Mouse (Mus musculus) lung, postnatal 0 days (tissue): ENCODE data around the gene Mprip. TPM values are rescaled to one million over a fixed set of nuclear protein-coding genes. Genes with fewer than 3 reads are reported as not detected.
"Not testable (repeated sequence)": the region's sequence is repeated elsewhere in the genome, so short reads cannot be mapped to it uniquely, and the experiment has no call there.

ENCODE experiments used
- ATAC-seq: fragments of 200-750 bp; cut with Nextera tagmentation; 2 replicates; pipeline ENCODE4 v1.8.0; 2017; ENCODE audit warnings: moderate library complexity
- DNase-seq: peaks from one replicate; pipeline ENCODE4 v3.0.0-alpha.2; 2016; ENCODE audit warnings: low spot score
- H3K27ac ChIP-seq: fragments of 300-500 bp; sonication (generic); 2 replicates; pipeline ENCODE4 v1.5.1; 2014; ENCODE audit warnings: antibody characterized with exemption, mild to moderate bottlenecking, low read length, mixed read lengths
- H3K27me3 ChIP-seq: fragments of 300-500 bp; sonication (generic); replicated peaks from 2 replicates; pipeline ENCODE4 v1.6.1; 2014; ENCODE audit warnings: low read length, mixed read lengths; ENCODE audit not compliant: insufficient read depth
- H3K36me3 ChIP-seq: fragments of 300-500 bp; sonication (generic); 2 replicates; pipeline ENCODE4 v1.6.1; 2014; ENCODE audit warnings: low read length, mixed read lengths; ENCODE audit not compliant: insufficient read depth
- H3K4me1 ChIP-seq: fragments of 300-500 bp; sonication (generic); 2 replicates; pipeline ENCODE4 v1.6.1; 2014; ENCODE audit warnings: antibody characterized with exemption, low read depth, low read length, mixed read lengths; ENCODE audit not compliant: insufficient read depth
- H3K4me2 ChIP-seq: fragments of 300-500 bp; sonication (generic); replicated peaks from 2 replicates; pipeline ENCODE4 v1.6.1; 2014; ENCODE audit warnings: low read depth, mild to moderate bottlenecking, low read length, moderate library complexity, mixed read lengths
- H3K4me3 ChIP-seq: fragments of 300-500 bp; sonication (generic); 2 replicates; pipeline ENCODE4 v1.5.1; 2014; ENCODE audit warnings: low read depth, low read length
- H3K9ac ChIP-seq: fragments of 300-500 bp; sonication (generic); replicated peaks from 2 replicates; pipeline ENCODE4 v1.6.1; 2014; ENCODE audit warnings: low read depth, mild to moderate bottlenecking
- H3K9me3 ChIP-seq: fragments of 300-500 bp; sonication (generic); 2 replicates; pipeline ENCODE4 v1.6.1; 2016; ENCODE audit warnings: low read length, mixed read lengths
- CTCF ChIP-seq: IDR thresholded peaks from 2 replicates; pipeline ENCODE4 v1.5.1; 2016; ENCODE audit warnings: antibody characterized with exemption, mild to moderate bottlenecking
- EP300 ChIP-seq: IDR thresholded peaks from 2 replicates; pipeline ENCODE4 v1.6.1; 2016; ENCODE audit warnings: antibody characterized with exemption, mild to moderate bottlenecking, control low read depth
- WGBS: fragments of 180-500 bp; shearing (Covaris S2); extraction: QIAGEN DNeasy Blood & Tissue Kit; methylation state at CpG from one replicate; pipeline ENCODE4 v1.1.7; 2014; 5-methylcytosine and 5-hydroxymethylcytosine counted together
- polyA plus RNA-seq: library from polyadenylated mRNA; unstranded; fragments of >200 nt; fragmentation: Nextera tagmentation; extraction: Ambion mirVana; gene quantifications from 2 replicates; pipeline ENCODE4 v1.2.1, GENCODE M21; 2015

Gene Mprip
- polyA plus RNA-seq, 1 experiment from 2014 or later: 88.0 TPM

GRCm38 (mm10) chr11:59662249-59662788 is 1.2 kb downstream of the Mprip start:
- no peaks in the 10 kb centered on the region for H3K9me3 ChIP-seq
- H3K4me1 ChIP-seq: peaks cover 22% of the 10 kb centered on the region
- H3K27me3 ChIP-seq: no peaks in the 10 kb centered on the region
- no peaks in the 10 kb centered on the region for H3K36me3 ChIP-seq
- H3K4me3 ChIP-seq: peak overlapping the region; percentile 69
- TF ChIP-seq CTCF: no peak
- no peak for TF ChIP-seq EP300
- peak overlapping the region; percentile 78 for H3K4me2 ChIP-seq
- H3K27ac ChIP-seq: peak overlapping the region; percentile 97
- 2% methylated on average over 38 of the region's 82 CpGs for WGBS
- ATAC-seq (peak; percentile 96), DNase-seq (peak; percentile 98)
- peak overlapping the region; percentile 74 for H3K9ac ChIP-seq

- Histone ChIP-seq H3K36me3 (no peaks in the 10 kb centered on the region), H3K9ac (peak overlapping the region; percentile 74), H3K4me3 (peak overlapping the region; percentile 69), H3K27ac (peak overlapping the region; percentile 97), H3K4me2 (peak overlapping the region; percentile 78), H3K4me1 (peaks cover 25% of the 10 kb centered on the region), H3K9me3 (no peaks in the 10 kb centered on the region), H3K27me3 (no peaks in the 10 kb centered on the region)
- WGBS: 2% methylated on average over 29 of the region's 30 CpGs
- peak; percentile 49 for DNase-seq
- ATAC-seq: no peak
- TF ChIP-seq CTCF: no peak
- no peak for TF ChIP-seq EP300
These were observed 2.0 kb downstream of the Mprip start for GRCm38 (mm10) chr11:59662877-59663775.

- Histone ChIP-seq H3K27me3 (no peaks in the 10 kb centered on the region), H3K9ac (peak overlapping the region; percentile 74), H3K36me3 (no peaks in the 10 kb centered on the region), H3K4me2 (peak overlapping the region; percentile 78), H3K4me1 (peaks cover 25% of the 10 kb centered on the region), H3K27ac (peak overlapping the region; percentile 97), H3K4me3 (peak overlapping the region; percentile 69), H3K9me3 (no peaks in the 10 kb centered on the region)
- TF ChIP-seq EP300 (no peak), CTCF (peak; percentile 24; the same call in 1 of the 2 replicates)
- no peak for DNase-seq
- 6% methylated on average over 3 of the region's 3 CpGs for WGBS
- ATAC-seq: no peak
These were observed 2.7 kb downstream of the Mprip start for GRCm38 (mm10) chr11:59663776-59664320.

GRCm38 (mm10) chr11:59664818-59665217 is 3.7 kb downstream of the Mprip start:
- H3K36me3 ChIP-seq: no peaks in the 10 kb centered on the region
- no peaks in the 10 kb centered on the region for H3K9me3 ChIP-seq
- TF ChIP-seq CTCF (no peak), EP300 (no peak)
- WGBS: 6% methylated on average over 3 of the region's 3 CpGs
- peak overlapping the region; percentile 78 for H3K4me2 ChIP-seq
- DNase-seq (peak; percentile 90), ATAC-seq (peak; percentile 43)
- peaks cover 25% of the 10 kb centered on the region for H3K4me1 ChIP-seq
- H3K9ac ChIP-seq: no peak overlapping the region
- H3K27ac ChIP-seq: peak overlapping the region; percentile 78
- H3K4me3 ChIP-seq: no peak overlapping the region
- H3K27me3 ChIP-seq: no peaks in the 10 kb centered on the region

GRCm38 (mm10) chr11:59671049-59671693 is 10.1 kb downstream of the Mprip start:
- H3K4me1 ChIP-seq: peaks cover 25% of the 10 kb centered on the region; the same call in 1 of the 2 replicates
- no peaks in the 10 kb centered on the region for H3K9me3 ChIP-seq
- DNase-seq: no peak
- 0 out of 2 replicates have a peak overlapping the region, but pooled peaks have one; percentile 2 for H3K27ac ChIP-seq
- H3K4me2 ChIP-seq: no peak overlapping the region
- no peak overlapping the region for H3K9ac ChIP-seq
- WGBS: 49% methylated on average over 4 of the region's 4 CpGs
- H3K27me3 ChIP-seq: no peaks in the 10 kb centered on the region
- ATAC-seq: no peak
- no peak overlapping the region for H3K4me3 ChIP-seq
- no peak for TF ChIP-seq EP300
- no peak for TF ChIP-seq CTCF
- H3K36me3 ChIP-seq: no peaks in the 10 kb centered on the region; the same call in 1 of the 2 replicates

- Histone ChIP-seq H3K4me2 (no peak overlapping the region), H3K4me1 (peaks cover 18% of the 10 kb centered on the region; the same call in 1 of the 2 replicates), H3K27me3 (no peaks in the 10 kb centered on the region), H3K9ac (no peak overlapping the region), H3K27ac (no peak overlapping the region), H3K9me3 (no peaks in the 10 kb centered on the region), H3K4me3 (no peak overlapping the region), H3K36me3 (no peaks in the 10 kb centered on the region; the same call in 1 of the 2 replicates)
- WGBS: 85% methylated on average over 3 of the region's 3 CpGs
- ATAC-seq (no peak), DNase-seq (no peak)
- no peak for TF ChIP-seq CTCF
These were observed 12.9 kb downstream of the Mprip start for GRCm38 (mm10) chr11:59674013-59674412.

- WGBS: 96% methylated on average over 7 of the region's 8 CpGs
- H3K36me3 ChIP-seq, DNase-seq: not testable (repeated sequence)
These were observed 13.6 kb downstream of the Mprip start for GRCm38 (mm10) chr11:59674746-59675145.

More at GRCm38 (mm10) chr11:59674746-59675145, 13.6 kb downstream of the Mprip start:
- H3K4me2 ChIP-seq, H3K27ac ChIP-seq, H3K9ac ChIP-seq, H3K27me3 ChIP-seq, H3K4me3 ChIP-seq, H3K9me3 ChIP-seq, ATAC-seq: not testable (repeated sequence)
- H3K4me1 ChIP-seq: peaks cover 18% of the 10 kb centered on the region; the same call in 1 of the 2 replicates
